Mouse (Mus musculus): ENCODE measurements at regions not wholly inside any gene's neighbourhood (a gene's known extent, or its start where the extent isn't known, plus 50 kb on each side); places are given as distances from the start of the nearest gene placed in this dataset.

DNA sequence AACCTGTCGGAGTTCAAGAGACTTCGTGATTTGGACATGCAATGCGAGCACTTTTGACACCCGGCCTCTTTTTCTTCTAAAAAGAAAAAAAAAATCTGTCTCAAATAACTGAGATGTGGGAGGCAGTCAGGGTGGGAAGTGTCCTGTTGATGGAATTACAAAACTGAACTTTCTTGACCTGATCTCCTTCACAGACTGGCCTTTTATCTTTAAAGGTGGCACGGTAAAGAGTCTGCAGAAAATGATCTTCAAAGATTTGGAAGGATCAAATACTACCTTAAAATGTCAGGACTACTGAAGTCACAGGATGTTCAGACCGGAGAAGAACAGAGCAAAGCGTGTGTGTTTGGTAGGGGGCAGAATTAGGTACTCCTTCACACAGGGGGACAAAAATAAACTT is 248.0 kb upstream of the Usp25 start:
- no peak overlapping the region for H3K27ac ChIP-seq (ENCODE audit: low read depth)
- H3K27me3 ChIP-seq (ENCODE audit: control insufficient read depth, insufficient read depth, low read length) = no peaks in the 10 kb centered on the region
- ATAC-seq (ENCODE audit: insufficient read depth, low read depth) (no peak), DNase-seq (ENCODE audit: low spot score) (no peak)
- no peak for TF ChIP-seq CTCF (IDR thresholded peaks at IDR 0.05; ENCODE audit: low read depth)
- no peak for TF ChIP-seq EP300 (IDR thresholded peaks at IDR 0.05; ENCODE audit: low read depth)
- peaks cover 5% of the 10 kb centered on the region; the same call in 1 of the 2 replicates for H3K4me1 ChIP-seq (ENCODE audit: control insufficient read depth, insufficient read depth)
- 51% methylated on average over 7 of the region's 7 CpGs for WGBS
- H3K4me3 ChIP-seq (ENCODE audit: low read depth, low read length) = no peak overlapping the region
- no peak overlapping the region for H3K9ac ChIP-seq (replicated peaks; ENCODE audit: low read depth, low read length)
- no peak overlapping the region for H3K4me2 ChIP-seq (ENCODE audit: low read depth, low read length)
- H3K36me3 ChIP-seq (replicated peaks; ENCODE audit: control insufficient read depth, insufficient read depth, low read length) = no peaks in the 10 kb centered on the region
- no peaks in the 10 kb centered on the region for H3K9me3 ChIP-seq (replicated peaks; ENCODE audit: control insufficient read depth, low read length)

DNA sequence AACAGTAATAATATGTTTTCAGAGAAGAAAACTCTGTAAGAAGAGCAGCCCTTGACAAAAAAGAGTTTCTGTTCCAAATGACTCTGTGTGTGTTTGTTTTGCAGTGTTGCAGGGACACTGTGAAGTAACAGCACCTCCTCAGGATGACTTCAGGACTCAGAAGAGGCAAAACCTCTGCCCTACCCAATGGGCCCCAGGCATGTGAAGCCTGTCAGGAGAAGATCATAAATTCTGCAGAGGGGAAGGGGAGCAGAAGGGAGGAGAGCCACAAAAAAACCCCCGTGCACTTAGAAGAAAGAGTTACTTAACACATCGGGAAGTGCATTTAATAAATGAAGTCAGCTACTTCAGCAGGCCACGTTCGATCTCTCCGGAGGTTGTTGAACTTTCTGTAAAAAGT is 248.5 kb upstream of the Usp25 start:
- Histone ChIP-seq H3K4me3 (ENCODE audit: low read depth, low read length) (no peak overlapping the region), H3K9me3 (replicated peaks; ENCODE audit: control insufficient read depth, low read length) (no peaks in the 10 kb centered on the region), H3K27me3 (ENCODE audit: control insufficient read depth, insufficient read depth, low read length) (no peaks in the 10 kb centered on the region), H3K27ac (ENCODE audit: low read depth) (no peak overlapping the region), H3K9ac (replicated peaks; ENCODE audit: low read depth, low read length) (no peak overlapping the region), H3K36me3 (replicated peaks; ENCODE audit: control insufficient read depth, insufficient read depth, low read length) (no peaks in the 10 kb centered on the region), H3K4me2 (ENCODE audit: low read depth, low read length) (no peak overlapping the region), H3K4me1 (ENCODE audit: control insufficient read depth, insufficient read depth) (peaks cover 5% of the 10 kb centered on the region; the same call in 1 of the 2 replicates)
- 77% methylated on average over 5 of the region's 5 CpGs for WGBS
- no peak for TF ChIP-seq CTCF (IDR thresholded peaks at IDR 0.05; ENCODE audit: low read depth)
- TF ChIP-seq EP300 (IDR thresholded peaks at IDR 0.05; ENCODE audit: low read depth) = no peak
- ATAC-seq (ENCODE audit: insufficient read depth, low read depth) (no peak), DNase-seq (ENCODE audit: low spot score) (no peak)

DNA sequence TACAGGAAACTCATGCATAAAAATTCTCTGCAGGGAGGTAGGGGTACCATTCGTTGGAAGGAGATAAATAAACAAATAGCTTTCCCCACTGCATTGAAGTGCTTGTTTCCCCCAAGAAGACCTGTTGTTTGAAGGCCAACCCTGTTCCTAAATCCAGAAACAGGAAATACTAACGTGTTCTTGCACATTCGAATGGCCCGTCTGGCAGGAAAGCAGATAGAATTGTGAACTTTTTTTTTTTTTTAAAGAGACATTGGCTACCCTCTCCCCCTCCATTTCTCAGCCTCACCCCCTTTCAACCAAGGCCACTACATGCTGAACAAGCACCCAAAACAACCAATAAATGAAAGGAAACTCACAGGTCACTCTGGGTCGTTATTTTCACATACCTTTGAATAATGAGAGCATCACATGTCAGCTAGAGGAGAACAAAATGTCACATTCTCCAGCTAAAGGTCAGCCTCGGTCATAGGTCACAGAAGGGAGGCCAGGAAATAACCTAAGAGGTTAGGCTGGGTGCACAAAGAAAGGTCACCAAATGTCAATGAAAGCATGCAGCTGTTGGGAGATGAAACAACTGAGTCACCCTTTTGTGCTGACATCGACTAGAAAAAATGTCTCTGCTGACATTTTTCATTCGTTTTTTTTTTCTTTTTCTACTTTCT is 250.8 kb upstream of the Usp25 start:
- DNase-seq (ENCODE audit: low spot score) (no peak), ATAC-seq (ENCODE audit: insufficient read depth, low read depth) (no peak)

DNA sequence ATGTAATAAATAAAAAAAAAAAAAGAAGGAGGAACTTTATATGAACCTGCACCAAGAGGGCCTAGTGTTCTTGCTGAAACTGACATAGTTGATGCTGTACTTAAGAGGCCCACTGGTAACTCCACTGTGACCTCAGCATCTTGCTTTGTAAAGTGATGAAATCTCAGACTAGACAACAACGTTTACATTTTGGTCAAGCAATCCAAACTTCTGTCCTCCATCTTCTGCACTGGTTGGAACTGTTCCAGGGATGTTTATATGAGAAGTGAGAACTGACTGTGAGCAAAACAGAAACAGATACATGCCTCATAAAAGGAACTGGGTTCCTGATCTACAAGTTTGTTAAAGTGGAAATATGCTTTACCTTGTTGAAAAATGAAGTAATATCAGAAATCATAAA is 251.7 kb upstream of the Usp25 start:
- DNase-seq (ENCODE audit: low spot score) (no peak), ATAC-seq (ENCODE audit: insufficient read depth, low read depth) (no peak)
- WGBS = 44% methylated on average over 1 of the region's 1 CpGs
- H3K4me2 ChIP-seq (ENCODE audit: low read depth, low read length) = no peak overlapping the region
- H3K27me3 ChIP-seq (ENCODE audit: control insufficient read depth, insufficient read depth, low read length) = no peaks in the 10 kb centered on the region
- H3K27ac ChIP-seq (ENCODE audit: low read depth) = no peak overlapping the region
- H3K36me3 ChIP-seq (replicated peaks; ENCODE audit: control insufficient read depth, insufficient read depth, low read length) = no peaks in the 10 kb centered on the region
- H3K4me1 ChIP-seq (ENCODE audit: control insufficient read depth, insufficient read depth) = peaks cover 5% of the 10 kb centered on the region; the same call in 1 of the 2 replicates
- H3K4me3 ChIP-seq (ENCODE audit: low read depth, low read length) = no peak overlapping the region
- no peak overlapping the region for H3K9ac ChIP-seq (replicated peaks; ENCODE audit: low read depth, low read length)
- TF ChIP-seq CTCF (IDR thresholded peaks at IDR 0.05; ENCODE audit: low read depth) (no peak), EP300 (IDR thresholded peaks at IDR 0.05; ENCODE audit: low read depth) (no peak)
- no peaks in the 10 kb centered on the region for H3K9me3 ChIP-seq (replicated peaks; ENCODE audit: control insufficient read depth, low read length)

More for the DNA sequence above, 250.8 kb upstream of the Usp25 start:
- Histone ChIP-seq H3K27ac (ENCODE audit: low read depth) (no peak overlapping the region), H3K4me1 (ENCODE audit: control insufficient read depth, insufficient read depth) (peaks cover 5% of the 10 kb centered on the region; the same call in 1 of the 2 replicates), H3K27me3 (ENCODE audit: control insufficient read depth, insufficient read depth, low read length) (no peaks in the 10 kb centered on the region), H3K4me3 (ENCODE audit: low read depth, low read length) (no peak overlapping the region), H3K36me3 (replicated peaks; ENCODE audit: control insufficient read depth, insufficient read depth, low read length) (no peaks in the 10 kb centered on the region), H3K9ac (replicated peaks; ENCODE audit: low read depth, low read length) (no peak overlapping the region), H3K9me3 (replicated peaks; ENCODE audit: control insufficient read depth, low read length) (no peaks in the 10 kb centered on the region), H3K4me2 (ENCODE audit: low read depth, low read length) (no peak overlapping the region)
- WGBS = 30% methylated on average over 8 of the region's 8 CpGs
- no peak for TF ChIP-seq EP300 (IDR thresholded peaks at IDR 0.05; ENCODE audit: low read depth)

DNA sequence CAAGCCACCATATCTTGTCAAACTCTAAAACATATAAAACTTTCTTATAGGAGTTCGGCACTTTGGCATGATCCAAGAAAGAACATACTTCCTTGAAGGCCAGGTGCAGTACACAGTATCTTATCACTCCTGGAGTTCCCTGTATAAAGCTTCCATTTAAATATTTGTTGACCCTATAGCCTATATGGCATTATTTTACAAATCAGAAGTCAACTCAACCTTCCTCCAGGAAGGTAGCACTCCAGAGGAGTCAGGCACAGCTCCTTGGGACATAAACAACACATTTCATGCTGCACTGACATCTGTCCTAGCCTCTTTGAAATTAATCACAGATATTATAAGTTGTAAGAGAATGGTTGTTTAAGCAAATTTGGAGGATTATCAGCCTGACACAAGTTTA is 252.5 kb upstream of the Usp25 start:
- no peak for TF ChIP-seq EP300 (IDR thresholded peaks at IDR 0.05; ENCODE audit: low read depth)
- no peak for TF ChIP-seq CTCF (IDR thresholded peaks at IDR 0.05; ENCODE audit: low read depth)
- Histone ChIP-seq H3K9ac (replicated peaks; ENCODE audit: low read depth, low read length) (no peak overlapping the region), H3K9me3 (replicated peaks; ENCODE audit: control insufficient read depth, low read length) (no peaks in the 10 kb centered on the region), H3K4me2 (ENCODE audit: low read depth, low read length) (no peak overlapping the region), H3K4me1 (ENCODE audit: control insufficient read depth, insufficient read depth) (peaks cover 5% of the 10 kb centered on the region; the same call in 1 of the 2 replicates), H3K27me3 (ENCODE audit: control insufficient read depth, insufficient read depth, low read length) (no peaks in the 10 kb centered on the region), H3K36me3 (replicated peaks; ENCODE audit: control insufficient read depth, insufficient read depth, low read length) (no peaks in the 10 kb centered on the region), H3K4me3 (ENCODE audit: low read depth, low read length) (no peak overlapping the region), H3K27ac (ENCODE audit: low read depth) (no peak overlapping the region)
- WGBS = 70% methylated on average over 1 of the region's 1 CpGs
- ATAC-seq (ENCODE audit: insufficient read depth, low read depth) (no peak), DNase-seq (ENCODE audit: low spot score) (no peak)

DNA sequence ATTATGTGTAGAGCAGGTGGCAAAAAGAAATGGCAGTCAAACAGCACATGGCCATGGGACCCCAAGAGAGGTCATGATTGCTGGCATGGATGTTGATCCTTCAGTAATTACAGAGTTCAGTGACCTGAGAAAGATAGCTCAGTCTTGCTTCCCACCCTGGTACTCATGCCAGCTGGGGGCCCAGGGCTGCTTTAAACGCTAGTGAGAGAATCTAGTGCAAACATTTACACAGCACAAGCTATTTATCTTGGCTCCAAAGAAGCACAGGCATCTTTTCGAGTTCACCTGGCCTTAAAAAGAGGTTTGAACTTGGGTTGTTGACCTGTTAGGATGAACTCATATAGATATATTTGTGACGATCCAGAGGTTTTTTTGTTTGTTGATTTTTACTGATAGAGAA is 258.6 kb upstream of the Usp25 start:
- Histone ChIP-seq H3K4me1 (ENCODE audit: control insufficient read depth, insufficient read depth) (no peaks in the 10 kb centered on the region), H3K27ac (ENCODE audit: low read depth) (no peak overlapping the region), H3K9me3 (replicated peaks; ENCODE audit: control insufficient read depth, low read length) (no peaks in the 10 kb centered on the region), H3K4me2 (ENCODE audit: low read depth, low read length) (no peak overlapping the region), H3K4me3 (ENCODE audit: low read depth, low read length) (no peak overlapping the region), H3K36me3 (replicated peaks; ENCODE audit: control insufficient read depth, insufficient read depth, low read length) (no peaks in the 10 kb centered on the region), H3K27me3 (ENCODE audit: control insufficient read depth, insufficient read depth, low read length) (no peaks in the 10 kb centered on the region), H3K9ac (replicated peaks; ENCODE audit: low read depth, low read length) (no peak overlapping the region)
- DNase-seq (ENCODE audit: low spot score) (no peak), ATAC-seq (ENCODE audit: insufficient read depth, low read depth) (no peak)
- 50% methylated on average over 3 of the region's 3 CpGs for WGBS
- TF ChIP-seq CTCF (IDR thresholded peaks at IDR 0.05; ENCODE audit: low read depth) (no peak), EP300 (IDR thresholded peaks at IDR 0.05; ENCODE audit: low read depth) (no peak)

Data from heart, postnatal 0 days (tissue).